Mouse (Mus musculus) kidney, embryonic 14.5 days (tissue): ENCODE measurements around the gene Snx29. TPM values are rescaled to one million over a fixed set of nuclear protein-coding genes. Genes with fewer than 3 reads are reported as not detected.
A peak's percentile ranks its signal among the peaks of the same experiment; 100 is the strongest.

ENCODE experiments used
- ATAC-seq: fragments of 200-750 bp; cut with Nextera tagmentation; 2 replicates; pipeline ENCODE4 v1.8.0; 2017; ENCODE audit warnings: moderate number of reproducible peaks, mild to moderate bottlenecking, moderate TSS enrichment, moderate library complexity; ENCODE audit not compliant: low FRiP score, low TSS enrichment
- H3K27ac ChIP-seq: fragments of 300-500 bp; sonication (generic); 2 replicates; pipeline ENCODE4 v1.5.1; 2014; ENCODE audit warnings: low read depth, mild to moderate bottlenecking, low read length, moderate library complexity, mixed read lengths
- H3K27me3 ChIP-seq: fragments of 300-500 bp; sonication (generic); 2 replicates; pipeline ENCODE4 v1.6.1; 2014; ENCODE audit warnings: mild to moderate bottlenecking, low read length; ENCODE audit not compliant: control insufficient read depth, insufficient read depth
- H3K36me3 ChIP-seq: fragments of 300-500 bp; sonication (generic); 2 replicates; pipeline ENCODE4 v1.6.1; 2014; ENCODE audit warnings: low read length, mixed read lengths; ENCODE audit not compliant: control insufficient read depth, insufficient read depth
- H3K4me1 ChIP-seq: fragments of 300-500 bp; sonication (generic); 2 replicates; pipeline ENCODE4 v1.6.1; 2014; ENCODE audit warnings: low read length, mixed read lengths; ENCODE audit not compliant: control insufficient read depth, insufficient read depth
- H3K4me2 ChIP-seq: fragments of 300-500 bp; sonication (generic); replicated peaks from 2 replicates; pipeline ENCODE4 v1.6.1; 2014; ENCODE audit warnings: low read depth, mild to moderate bottlenecking, low read length
- H3K4me3 ChIP-seq: fragments of 300-500 bp; sonication (generic); 2 replicates; pipeline ENCODE4 v1.5.1; 2014; ENCODE audit warnings: mild to moderate bottlenecking, low read length
- H3K9ac ChIP-seq: fragments of 300-500 bp; sonication (generic); 2 replicates; pipeline ENCODE4 v1.6.1; 2014; ENCODE audit warnings: low read depth, mild to moderate bottlenecking, low read length, moderate library complexity
- H3K9me3 ChIP-seq: fragments of 300-500 bp; sonication (generic); 2 replicates; pipeline ENCODE4 v1.6.1; 2016; ENCODE audit warnings: low read length; ENCODE audit not compliant: control insufficient read depth
- WGBS: fragments of 180-500 bp; shearing (Covaris S2); extraction: QIAGEN DNeasy Blood & Tissue Kit; methylation state at CpG from one replicate; pipeline ENCODE4 v1.1.7; 2014; 5-methylcytosine and 5-hydroxymethylcytosine counted together
- polyA plus RNA-seq: library from polyadenylated mRNA; unstranded; fragments of >200 nt; fragmentation: Nextera tagmentation; extraction: Ambion mirVana; gene quantifications from 2 replicates; pipeline ENCODE4 v1.2.1, GENCODE M21; 2014

Gene Snx29
- polyA plus RNA-seq, 1 experiment from 2014 or later = 17.7 TPM

DNA sequence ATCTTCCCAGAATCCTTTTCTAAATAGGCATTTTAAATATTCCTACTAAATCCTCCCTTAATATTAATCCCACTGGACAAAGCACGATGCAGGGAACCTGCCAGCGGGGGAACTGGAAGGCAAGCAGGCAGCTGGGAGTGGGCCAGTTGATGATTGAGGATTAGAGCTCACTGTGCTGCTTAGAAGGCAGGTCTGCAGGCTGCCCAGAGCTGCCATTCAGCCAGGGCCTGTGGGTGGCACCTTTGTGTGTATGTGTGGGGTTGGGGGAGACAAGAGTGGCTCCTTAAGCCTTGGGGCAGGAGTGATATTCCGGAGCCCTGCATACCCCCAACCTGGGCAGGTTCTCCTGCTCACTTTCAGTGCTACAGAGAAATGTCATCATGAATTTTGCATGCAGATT lies 174.0 kb downstream of the Snx29 start:
- Histone ChIP-seq H3K9ac (no peak overlapping the region), H3K4me2 (no peak overlapping the region), H3K9me3 (no peaks in the 10 kb centered on the region), H3K4me1 (peaks cover 6% of the 10 kb centered on the region), H3K36me3 (no peaks in the 10 kb centered on the region), H3K27ac (no peak overlapping the region), H3K4me3 (no peak overlapping the region), H3K27me3 (no peaks in the 10 kb centered on the region)
- ATAC-seq = no peak
- 89% methylated on average over 3 of the region's 3 CpGs for WGBS

- no peaks in the 10 kb centered on the region for H3K36me3 ChIP-seq
- H3K27ac ChIP-seq = no peak overlapping the region
- WGBS = 50% methylated on average over 4 of the region's 4 CpGs
- H3K4me2 ChIP-seq = no peak overlapping the region
- no peaks in the 10 kb centered on the region for H3K9me3 ChIP-seq
- no peak overlapping the region for H3K9ac ChIP-seq
- H3K4me3 ChIP-seq = no peak overlapping the region
- peaks cover 6% of the 10 kb centered on the region for H3K4me1 ChIP-seq
- ATAC-seq = no peak
- H3K27me3 ChIP-seq = no peaks in the 10 kb centered on the region
Observed at GRCm38 (mm10) chr16:11500061-11500460, 177.4 kb downstream of the Snx29 start.

- H3K4me1 ChIP-seq = peaks cover 17% of the 10 kb centered on the region
- no peak overlapping the region for H3K4me3 ChIP-seq
- H3K9ac ChIP-seq = no peak overlapping the region
- WGBS = 80% methylated on average over 3 of the region's 3 CpGs
- no peaks in the 10 kb centered on the region for H3K36me3 ChIP-seq
- no peak overlapping the region for H3K27ac ChIP-seq
- no peak for ATAC-seq
- no peak overlapping the region for H3K4me2 ChIP-seq
- H3K9me3 ChIP-seq = no peaks in the 10 kb centered on the region
- H3K27me3 ChIP-seq = no peaks in the 10 kb centered on the region
Observed at GRCm38 (mm10) chr16:11501138-11501537, 178.4 kb downstream of the Snx29 start.

DNA sequence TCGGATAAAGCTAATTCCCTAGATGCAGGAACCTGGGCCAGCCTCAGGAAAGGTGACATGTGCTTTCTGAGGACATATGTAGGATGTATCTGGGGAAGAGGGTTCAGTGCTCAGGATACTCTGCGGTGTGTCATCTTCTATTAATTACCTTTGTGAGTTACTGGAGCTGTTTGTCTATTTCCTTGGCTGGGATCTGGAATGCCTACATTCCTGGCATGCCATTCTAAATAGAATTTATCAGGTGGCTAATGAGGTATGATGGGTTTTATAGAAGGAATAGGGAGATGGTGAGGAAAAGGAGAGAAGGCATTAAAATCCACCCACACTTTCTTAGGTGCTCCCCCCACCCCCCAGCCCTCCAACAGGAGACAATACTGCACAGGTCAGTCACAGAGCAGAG lies 178.9 kb downstream of the Snx29 start:
- Histone ChIP-seq H3K9ac (no peak overlapping the region), H3K36me3 (no peaks in the 10 kb centered on the region), H3K4me3 (no peak overlapping the region), H3K4me1 (peaks cover 17% of the 10 kb centered on the region), H3K4me2 (no peak overlapping the region), H3K27ac (no peak overlapping the region), H3K27me3 (no peaks in the 10 kb centered on the region), H3K9me3 (no peaks in the 10 kb centered on the region)
- ATAC-seq = no peak
- WGBS = 77% methylated on average over 2 of the region's 2 CpGs

GRCm38 (mm10) chr16:11504666-11505491 lies 182.2 kb downstream of the Snx29 start:
- ATAC-seq = no peak
- no peaks in the 10 kb centered on the region for H3K9me3 ChIP-seq
- H3K27ac ChIP-seq = no peak overlapping the region
- no peaks in the 10 kb centered on the region for H3K27me3 ChIP-seq
- no peak overlapping the region for H3K4me2 ChIP-seq
- H3K36me3 ChIP-seq = no peaks in the 10 kb centered on the region
- H3K9ac ChIP-seq = no peak overlapping the region
- H3K4me1 ChIP-seq = 0 out of 2 replicates have a peak, but pooled peaks cover 10% of the 10 kb centered on the region
- no peak overlapping the region for H3K4me3 ChIP-seq
- 74% methylated on average over 2 of the region's 2 CpGs for WGBS

DNA sequence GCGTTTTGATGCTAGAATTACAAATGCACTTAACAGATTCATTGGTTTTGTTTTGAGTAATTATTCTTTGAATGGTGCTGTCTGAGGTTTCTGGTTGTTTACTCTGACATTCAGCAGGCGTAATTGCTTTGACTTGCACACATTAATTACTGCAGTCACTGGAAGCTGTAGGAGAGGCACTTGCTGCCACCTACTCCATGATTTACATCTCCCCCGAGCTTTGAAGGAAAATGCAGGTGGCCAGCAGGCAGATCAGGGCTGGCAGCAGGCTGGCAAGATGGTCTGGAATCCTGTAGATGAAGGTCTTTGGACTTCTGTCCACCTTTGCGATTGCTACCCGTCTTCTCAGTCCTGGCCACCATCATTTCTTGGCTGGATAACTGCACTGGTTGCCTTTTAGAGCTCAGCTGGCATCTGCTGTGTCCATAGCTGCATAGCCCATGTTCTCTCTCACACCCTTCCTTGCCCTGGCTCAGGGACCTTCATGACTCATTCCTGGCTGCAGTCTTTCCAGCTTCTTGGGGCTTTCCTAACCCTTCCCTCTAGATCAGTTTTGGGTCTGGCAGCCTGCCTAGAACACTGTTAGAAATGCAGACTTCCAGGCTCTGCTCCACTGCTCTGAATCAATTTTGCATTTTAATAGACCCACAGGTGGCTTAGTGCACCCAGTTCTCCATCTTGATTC lies 182.9 kb downstream of the Snx29 start:
- no peak overlapping the region for H3K9ac ChIP-seq
- ATAC-seq = no peak
- 0 out of 2 replicates have a peak, but pooled peaks cover 10% of the 10 kb centered on the region for H3K4me1 ChIP-seq
- H3K27ac ChIP-seq = 0 out of 2 replicates have a peak overlapping the region, but pooled peaks have one; percentile 19
- no peaks in the 10 kb centered on the region for H3K27me3 ChIP-seq
- no peak overlapping the region for H3K4me3 ChIP-seq
- no peaks in the 10 kb centered on the region for H3K36me3 ChIP-seq
- 45% methylated on average over 5 of the region's 5 CpGs for WGBS
- no peak overlapping the region for H3K4me2 ChIP-seq
- H3K9me3 ChIP-seq = no peaks in the 10 kb centered on the region

DNA sequence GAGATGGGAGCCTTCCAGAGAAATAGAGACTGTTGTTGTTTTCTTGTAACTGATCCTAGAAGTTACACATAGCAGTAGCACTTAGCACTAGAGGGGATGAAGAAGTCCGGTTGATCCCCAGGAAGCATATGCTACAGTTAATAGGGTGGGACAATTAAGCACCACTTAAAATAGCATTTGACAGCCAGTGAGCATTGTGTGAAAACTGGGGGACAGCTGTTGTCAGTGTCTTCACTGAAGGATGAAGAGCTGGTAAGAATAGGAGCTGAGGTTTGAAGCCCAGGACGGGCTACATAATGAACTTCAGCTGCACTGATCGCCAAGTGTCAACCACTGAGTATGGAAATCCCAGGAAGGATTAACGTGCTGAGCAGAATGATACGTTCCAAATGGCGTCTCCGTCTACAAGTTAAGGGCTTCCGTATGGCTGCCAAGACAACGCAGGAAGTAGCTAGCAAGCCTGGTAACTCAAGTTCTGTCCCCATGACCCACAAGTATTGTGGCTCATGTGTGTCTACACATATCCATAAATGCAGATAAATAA lies 184.6 kb downstream of the Snx29 start:
- Histone ChIP-seq H3K4me3 (no peak overlapping the region), H3K9ac (no peak overlapping the region), H3K36me3 (no peaks in the 10 kb centered on the region), H3K4me2 (no peak overlapping the region), H3K27ac (no peak overlapping the region), H3K4me1 (0 out of 2 replicates have a peak, but pooled peaks cover 10% of the 10 kb centered on the region), H3K9me3 (no peaks in the 10 kb centered on the region), H3K27me3 (no peaks in the 10 kb centered on the region)
- no peak for ATAC-seq
- 62% methylated on average over 9 of the region's 9 CpGs for WGBS

- H3K4me3 ChIP-seq = no peak overlapping the region
- no peak for ATAC-seq
- no peaks in the 10 kb centered on the region for H3K9me3 ChIP-seq
- no peak overlapping the region for H3K4me2 ChIP-seq
- 0 out of 2 replicates have a peak, but pooled peaks cover 10% of the 10 kb centered on the region for H3K4me1 ChIP-seq
- H3K9ac ChIP-seq = no peak overlapping the region
- no peaks in the 10 kb centered on the region for H3K27me3 ChIP-seq
- H3K36me3 ChIP-seq = no peaks in the 10 kb centered on the region
- WGBS = 70% methylated on average over 7 of the region's 7 CpGs
- H3K27ac ChIP-seq = no peak overlapping the region
Observed at GRCm38 (mm10) chr16:11508341-11508740, 185.6 kb downstream of the Snx29 start.

GRCm38 (mm10) chr16:11510416-11510815 lies 187.7 kb downstream of the Snx29 start:
- Histone ChIP-seq H3K9me3 (no peaks in the 10 kb centered on the region), H3K36me3 (no peaks in the 10 kb centered on the region)
- 89% methylated on average over 2 of the region's 2 CpGs for WGBS

More at GRCm38 (mm10) chr16:11510416-11510815, 187.7 kb downstream of the Snx29 start:
- no peak overlapping the region for H3K4me3 ChIP-seq
- no peak for ATAC-seq
- H3K27me3 ChIP-seq = no peaks in the 10 kb centered on the region
- H3K9ac ChIP-seq = no peak overlapping the region
- H3K27ac ChIP-seq = no peak overlapping the region
- H3K4me2 ChIP-seq = no peak overlapping the region
- H3K4me1 ChIP-seq = 0 out of 2 replicates have a peak, but pooled peaks cover 7% of the 10 kb centered on the region
